ENCODE assay signal across 19 mouse cellular contexts in genomic region chr3:65302559-65302958, GRCm38 (mm10).
DNase-seq lines count a peak whose midpoint lies in the region; ATAC-seq and TF ChIP-seq lines count a peak whose summit lies in the region.
"Had no signal": no experiment of that assay in that cellular context is flagged by ENCODE, and none has a peak within 500 bp of the region (broad histone marks: within the 10 kb centered on the region; RNA-seq: fewer than 3 reads in every experiment).

No protein-coding gene starts in this region.

- ATAC-seq in frontal cortex, adult (ENCODE audit: low TSS enrichment) = peak; percentile 71
- ATAC-seq in Patski = peak; percentile 58
- ATAC-seq in forebrain, embryonic 14.5 days = peak; percentile 66
- peak; percentile 78 for ATAC-seq in midbrain, embryonic 12.5 days (ENCODE audit: low FRiP score, low read depth)
- no peak for ATAC-seq in intestine, postnatal 0 days

- H3K4me1 ChIP-seq in forebrain, embryonic 14.5 days (ENCODE audit: control insufficient read depth, insufficient read depth, low read length) = peaks cover 2% of the 10 kb centered on the region; the same call in 1 of the 2 replicates
- no peaks in the 10 kb centered on the region for H3K4me1 ChIP-seq in midbrain, embryonic 12.5 days
- no peaks in the 10 kb centered on the region for H3K4me1 ChIP-seq in intestine, postnatal 0 days (replicated peaks; ENCODE audit: control insufficient read depth, insufficient read depth, low read length)
- H3K4me1 ChIP-seq: embryonic facial prominence, embryonic 10.5 days; liver, embryonic 13.5 days; neural tube, embryonic 15.5 days had no signal

- WGBS in forebrain, embryonic 14.5 days = 7% methylated on average over 5 of the region's 5 CpGs
- 6% methylated on average over 5 of the region's 5 CpGs for WGBS in midbrain, embryonic 12.5 days
- WGBS in intestine, postnatal 0 days = 24% methylated on average over 5 of the region's 5 CpGs

- H3K27me3 ChIP-seq in Patski = peaks cover 24% of the 10 kb centered on the region
- no peaks in the 10 kb centered on the region for H3K27me3 ChIP-seq in forebrain, embryonic 14.5 days (replicated peaks; ENCODE audit: control insufficient read depth, insufficient read depth, low read length)
- H3K27me3 ChIP-seq in midbrain, embryonic 12.5 days = no peaks in the 10 kb centered on the region
- H3K27me3 ChIP-seq in intestine, postnatal 0 days (replicated peaks; ENCODE audit: control insufficient read depth, insufficient read depth, low read length) = no peaks in the 10 kb centered on the region
- H3K27me3 ChIP-seq: liver, embryonic 13.5 days; neural tube, embryonic 15.5 days had no signal

- H3K4me3 ChIP-seq in forebrain, embryonic 14.5 days (ENCODE audit: low read depth, low read length) = no peak overlapping the region
- H3K4me3 ChIP-seq in midbrain, embryonic 12.5 days = no peak overlapping the region
- no peak overlapping the region for H3K4me3 ChIP-seq in intestine, postnatal 0 days (ENCODE audit: low read depth, low read length)
- H3K4me3 ChIP-seq: embryonic facial prominence, embryonic 10.5 days; liver, embryonic 13.5 days; neural tube, embryonic 15.5 days had no signal

- CTCF ChIA-PET in Patski (lab: Charles Lee) = interaction anchor here (0.7 kb wide), 1 partner anchor 17 kb away, joined by 3 read pairs; no protein-coding TSS in a partner anchor

- no peaks in the 10 kb centered on the region for H3K9me3 ChIP-seq in forebrain, embryonic 14.5 days (replicated peaks; ENCODE audit: control insufficient read depth, low read length)
- H3K9me3 ChIP-seq in midbrain, embryonic 12.5 days = no peaks in the 10 kb centered on the region
- H3K9me3 ChIP-seq in intestine, postnatal 0 days (ENCODE audit: control insufficient read depth) = no peaks in the 10 kb centered on the region
- H3K9me3 ChIP-seq: embryonic facial prominence, embryonic 10.5 days; liver, embryonic 13.5 days; neural tube, embryonic 15.5 days had no signal

- TF ChIP-seq CTCF in Patski (IDR thresholded peaks at IDR 0.05) = no peak
- TF ChIP-seq CTCF in intestine, postnatal 0 days (IDR thresholded peaks at IDR 0.05; ENCODE audit: low read depth) = no peak

- H3K4me2 ChIP-seq in forebrain, embryonic 14.5 days (ENCODE audit: low read length) = no peak overlapping the region
- H3K4me2 ChIP-seq in midbrain, embryonic 12.5 days (replicated peaks) = no peak overlapping the region
- H3K4me2 ChIP-seq in intestine, postnatal 0 days (replicated peaks; ENCODE audit: low read depth) = no peak overlapping the region
- H3K4me2 ChIP-seq: heart, embryonic 11.5 days; liver, embryonic 13.5 days; neural tube, embryonic 15.5 days had no signal

- DNase-seq in frontal cortex, postnatal 10 days (ENCODE audit: low spot score in 2 of 2) = no peak
- DNase-seq in Patski (ENCODE audit: low read depth, low spot score) = no peak
- DNase-seq in forebrain, embryonic 14.5 days (ENCODE audit: low spot score) = peak; percentile 50
- DNase-seq in spleen, postnatal 4 days (ENCODE audit: low spot score in 2 of 2) = no peak
- DNase-seq in gastrocnemius, postnatal 25 days = no peak
- DNase-seq: adrenal gland, adult 8-10 months; gastrocnemius, postnatal 10 days; heart, postnatal 4 days; kidney, adult 18-20 months; left cerebral cortex, postnatal 4 days; liver, embryonic 13.5 days; right cerebral cortex, postnatal 14 days; thymus, adult 18-20 months had no signal

- in situ Hi-C loops in Patski (cut with MboI; ENCODE audit: low pct_unique_long_range_greater_than_20kb) = no loop called here

- H3K36me3 ChIP-seq in forebrain, embryonic 14.5 days (ENCODE audit: control insufficient read depth, insufficient read depth, low read length) = no peaks in the 10 kb centered on the region
- no peaks in the 10 kb centered on the region for H3K36me3 ChIP-seq in midbrain, embryonic 12.5 days
- no peaks in the 10 kb centered on the region for H3K36me3 ChIP-seq in intestine, postnatal 0 days (ENCODE audit: control insufficient read depth, insufficient read depth)
- H3K36me3 ChIP-seq: embryonic facial prominence, embryonic 10.5 days; liver, embryonic 13.5 days; neural tube, embryonic 15.5 days had no signal

- POLR2A ChIA-PET in Patski (lab: Charles Lee) = no interaction called here

- H3K27ac ChIP-seq in forebrain, embryonic 14.5 days (ENCODE audit: low read depth, low read length) = no peak overlapping the region
- H3K27ac ChIP-seq in midbrain, embryonic 12.5 days (replicated peaks) = no peak overlapping the region
- no peak overlapping the region for H3K27ac ChIP-seq in intestine, postnatal 0 days (ENCODE audit: low read depth, low read length)
- H3K27ac ChIP-seq: embryonic facial prominence, embryonic 10.5 days; liver, embryonic 13.5 days; neural tube, embryonic 15.5 days had no signal

- H3K9ac ChIP-seq in forebrain, embryonic 14.5 days (ENCODE audit: low read length) = no peak overlapping the region
- H3K9ac ChIP-seq in midbrain, embryonic 12.5 days (replicated peaks) = no peak overlapping the region
- no peak overlapping the region for H3K9ac ChIP-seq in intestine, postnatal 0 days (ENCODE audit: low read depth, low read length)
- H3K9ac ChIP-seq: liver, embryonic 13.5 days; neural tube, embryonic 15.5 days had no signal
